Mouse (Mus musculus) embryonic fibroblast, embryonic 13.5 days (primary cell): ENCODE data around the gene Psmb2. TPM values are rescaled to one million over a fixed set of nuclear protein-coding genes. Genes with fewer than 3 reads are reported as not detected.

Source experiments
- H3K27ac ChIP-seq: 2 replicates; pipeline ENCODE4 v1.5.1; 2012; ENCODE audit warnings: low read length, control low read depth, inconsistent platforms; ENCODE audit not compliant: insufficient read depth
- H3K4me1 ChIP-seq: 2 replicates; pipeline ENCODE4 v1.6.1; 2011; ENCODE audit warnings: low read length; ENCODE audit not compliant: control insufficient read depth, insufficient read depth
- H3K4me3 ChIP-seq: 2 replicates; pipeline ENCODE4 v1.5.1; 2011; ENCODE audit warnings: mild to moderate bottlenecking, control low read depth, low read length; ENCODE audit not compliant: insufficient read depth
- CTCF ChIP-seq: IDR thresholded peaks from 2 replicates; pipeline ENCODE4 v1.5.1; 2011; ENCODE audit warnings: mild to moderate bottlenecking, control low read depth, low read length, moderate library complexity, borderline replicate concordance; ENCODE audit not compliant: insufficient read depth
- POLR2A ChIP-seq: IDR thresholded peaks from 2 replicates; pipeline ENCODE4 v1.6.1; 2011; ENCODE audit warnings: low read depth, mild to moderate bottlenecking, control low read depth, low read length, moderate library complexity
- polyA plus RNA-seq: library from polyadenylated mRNA; stranded (reverse); fragments of >200 nt; gene quantifications from 2 replicates; pipeline ENCODE4 v1.2.4, GENCODE M21; 2011; ENCODE audit warnings: low read depth; ENCODE audit not compliant: missing spikeins, insufficient read length

Psmb2 gene
- polyA plus RNA-seq, 1 experiment = 303 TPM

DNA sequence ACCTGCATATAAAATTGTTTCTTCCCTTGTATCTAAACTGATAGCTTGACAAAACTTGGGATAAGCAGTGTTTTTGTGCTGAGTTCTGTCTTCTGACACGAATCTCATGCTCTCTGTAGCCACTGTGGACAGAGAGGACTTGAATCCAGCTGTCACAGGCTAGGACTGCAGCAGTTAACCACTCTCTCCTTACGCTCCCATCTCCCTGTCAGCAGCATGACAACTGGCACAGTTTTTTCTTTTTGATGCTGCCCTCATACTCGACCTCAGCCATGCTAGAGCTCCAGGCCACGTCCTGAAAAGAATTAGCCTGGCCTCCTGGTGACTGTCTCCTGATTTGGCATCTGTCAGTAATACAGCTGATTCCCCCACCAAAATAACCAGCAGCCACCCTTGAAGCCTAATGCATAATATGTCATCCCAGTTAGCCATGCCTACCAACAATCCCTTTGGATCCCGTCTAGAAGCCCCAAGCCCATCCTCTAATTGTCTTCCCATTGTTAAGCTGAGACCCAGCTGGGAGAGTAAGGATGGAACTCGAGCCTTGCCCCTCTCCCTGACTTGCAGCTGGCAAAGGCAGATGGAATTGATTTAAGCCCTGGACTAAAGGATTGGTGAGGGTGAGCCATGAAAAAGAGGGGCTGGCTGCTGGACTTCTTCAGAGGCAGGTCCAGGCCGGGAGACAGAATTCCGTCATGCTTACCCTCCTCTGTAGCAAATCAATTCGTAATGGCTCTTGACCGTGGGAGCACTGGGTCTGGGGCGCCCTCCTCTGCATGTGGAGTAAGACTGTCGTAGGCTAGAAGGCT is 29.4 kb downstream of the Psmb2 start:
- no peak for TF ChIP-seq CTCF
- TF ChIP-seq POLR2A = no peak
- Histone ChIP-seq H3K4me1 (no peaks in the 10 kb centered on the region), H3K27ac (no peak overlapping the region), H3K4me3 (no peak overlapping the region)

DNA sequence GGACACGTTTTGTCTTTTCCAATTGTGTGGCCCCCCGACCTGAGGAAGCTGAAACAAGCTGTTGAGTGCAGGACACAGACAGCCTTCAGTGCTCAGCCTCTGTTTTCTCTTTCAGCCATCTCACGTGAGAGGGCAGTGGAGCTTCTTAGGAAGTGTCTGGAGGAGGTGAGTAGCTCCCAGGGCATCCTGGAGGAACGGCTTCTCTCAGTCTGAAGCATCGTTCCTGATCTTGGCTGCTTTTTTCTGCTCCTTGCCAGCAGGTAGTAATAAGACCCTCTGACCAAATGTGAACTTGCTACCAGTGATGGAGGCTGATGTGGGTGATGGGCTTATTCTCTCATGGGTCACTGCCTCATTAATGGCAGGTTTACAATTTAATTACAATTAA is 30.0 kb downstream of the Psmb2 start:
- TF ChIP-seq CTCF = no peak
- no peak for TF ChIP-seq POLR2A
- Histone ChIP-seq H3K4me1 (no peaks in the 10 kb centered on the region), H3K27ac (no peak overlapping the region), H3K4me3 (no peak overlapping the region)

DNA sequence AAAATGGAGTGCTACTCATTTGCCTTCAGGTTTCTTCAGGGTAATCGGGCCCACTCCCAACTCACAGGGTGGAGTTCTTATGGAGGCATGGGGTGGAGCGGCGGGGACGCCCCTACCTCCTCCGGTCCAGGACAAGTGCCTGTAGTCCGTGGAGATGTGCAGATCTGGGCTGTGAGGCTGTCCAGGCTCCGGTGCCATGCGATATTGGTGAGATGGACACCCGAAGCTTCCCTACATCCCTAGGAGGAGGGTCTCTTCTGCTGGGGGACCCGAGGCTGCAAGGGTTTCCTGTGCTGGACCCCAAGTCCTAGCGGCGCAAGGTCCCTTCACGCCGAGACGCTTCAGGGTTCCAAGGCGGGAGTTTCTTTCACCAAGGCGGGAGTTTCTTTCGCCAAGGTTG is 54.7 kb downstream of the Psmb2 start:
- Histone ChIP-seq H3K4me1 (0 out of 2 replicates have a peak, but pooled peaks cover 2% of the 10 kb centered on the region), H3K27ac (no peak overlapping the region), H3K4me3 (no peak overlapping the region)
- no peak for TF ChIP-seq POLR2A
- TF ChIP-seq CTCF = no peak

DNA sequence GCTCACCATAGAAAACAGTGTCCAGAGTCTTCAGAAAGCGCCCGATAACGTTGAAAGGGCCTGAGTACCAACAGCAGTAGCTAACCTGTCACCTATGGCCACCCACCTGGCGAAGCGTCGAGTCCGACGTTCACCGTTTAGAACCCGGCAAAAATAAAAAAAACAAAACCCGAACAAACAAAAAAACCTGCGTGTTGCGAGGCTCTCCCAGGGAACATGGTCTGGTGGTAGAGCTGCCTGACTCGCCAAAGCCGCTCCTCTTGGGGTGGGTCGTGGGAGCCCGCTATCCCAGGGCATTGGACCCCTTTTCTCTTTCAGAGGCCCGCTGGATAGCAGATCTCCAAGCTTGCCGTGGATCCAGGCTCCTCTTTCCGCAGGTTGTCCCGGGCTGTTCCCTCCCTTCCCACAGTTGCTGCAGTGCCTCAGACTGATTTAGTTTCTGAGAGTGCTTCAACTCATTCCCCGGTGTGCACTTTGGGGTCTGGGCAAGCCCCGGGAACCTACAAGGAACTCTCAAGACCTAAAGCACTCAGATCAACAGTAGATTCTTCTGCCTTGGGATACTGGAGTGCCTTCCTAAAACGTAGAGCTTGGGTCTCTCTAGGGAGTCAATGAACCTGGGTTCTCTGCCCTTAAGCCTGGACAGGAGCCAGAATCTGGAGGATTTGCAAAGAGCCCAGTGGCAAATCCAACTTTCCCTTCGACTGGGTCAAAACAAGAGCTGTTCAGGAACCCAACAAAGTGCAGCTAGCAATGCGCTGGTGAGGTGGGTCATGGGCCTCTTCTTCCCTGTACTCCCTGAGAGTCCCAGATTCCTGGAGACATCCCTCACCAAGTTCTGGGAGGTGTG is 55.3 kb downstream of the Psmb2 start:
- H3K4me1 ChIP-seq = 0 out of 2 replicates have a peak, but pooled peaks cover 2% of the 10 kb centered on the region
- no peak overlapping the region for H3K4me3 ChIP-seq
- TF ChIP-seq POLR2A (no peak), CTCF (no peak)

DNA sequence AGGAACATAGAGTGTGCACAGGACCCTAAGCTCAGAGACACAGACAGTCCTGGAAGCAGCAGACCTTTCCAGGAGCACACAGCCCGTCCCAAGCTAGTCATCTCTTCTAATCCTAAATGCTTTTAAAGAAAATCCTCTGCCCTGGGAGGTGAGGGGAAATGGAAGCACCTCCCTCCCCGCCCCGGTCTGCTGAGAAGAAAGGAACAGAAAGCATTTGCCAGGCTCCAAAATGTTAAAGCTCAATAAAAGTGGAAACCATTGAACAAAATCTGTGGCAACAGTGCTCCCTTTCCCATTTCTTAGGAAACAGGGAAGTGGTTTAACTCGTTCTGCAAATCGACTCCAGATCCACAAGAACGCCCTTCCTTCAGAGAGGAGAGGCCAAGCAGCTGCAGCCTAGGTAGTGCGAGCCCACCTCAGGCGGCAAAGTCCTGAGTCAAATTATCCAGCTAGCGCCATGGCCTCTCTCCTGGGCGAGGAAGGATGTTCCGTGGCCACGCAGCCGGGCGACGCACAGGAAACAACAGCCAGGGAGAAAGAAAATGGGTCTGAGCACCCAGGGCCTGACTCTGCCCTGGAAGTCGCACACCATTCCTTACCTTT is 56.7 kb downstream of the Psmb2 start:
- Histone ChIP-seq H3K4me1 (0 out of 2 replicates have a peak, but pooled peaks cover 2% of the 10 kb centered on the region), H3K4me3 (no peak overlapping the region), H3K27ac (no peak overlapping the region)
- TF ChIP-seq POLR2A = no peak
- TF ChIP-seq CTCF = no peak

More for the DNA sequence above, 55.3 kb downstream of the Psmb2 start:
- no peak overlapping the region for H3K27ac ChIP-seq

DNA sequence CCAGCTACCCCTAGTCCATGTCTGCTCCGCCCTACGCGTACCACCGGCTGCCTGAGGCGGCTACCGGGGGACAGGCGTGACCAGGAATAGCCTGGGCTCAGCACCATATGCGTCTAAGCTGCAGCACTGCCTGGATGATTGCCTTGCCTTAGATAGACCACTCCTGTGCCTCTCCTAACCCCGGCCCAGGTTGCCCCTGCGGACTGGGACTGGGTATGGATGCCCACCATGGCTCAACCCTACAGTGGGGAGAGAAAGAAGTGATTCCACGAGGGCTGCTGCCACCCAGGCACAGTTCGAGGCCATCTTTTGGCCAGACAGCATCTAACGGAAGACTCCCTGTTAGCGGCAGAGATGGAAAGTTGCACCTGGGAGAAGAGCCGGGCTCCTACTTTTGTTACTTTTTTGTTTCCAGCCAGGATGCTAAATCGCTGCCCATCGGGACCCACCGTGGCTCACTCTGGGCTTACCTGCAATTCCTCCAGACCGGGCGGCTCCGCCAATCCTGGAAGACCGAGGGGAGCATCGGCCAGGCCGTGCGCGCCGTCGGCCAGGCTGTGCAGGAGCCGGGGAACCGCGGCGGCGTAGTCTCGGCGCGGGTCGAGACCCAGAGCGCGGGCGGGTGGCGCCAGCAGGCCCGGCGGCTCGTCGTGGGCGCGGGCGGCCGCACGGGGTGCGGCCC is 57.4 kb downstream of the Psmb2 start:
- TF ChIP-seq CTCF (no peak), POLR2A (no peak)
- Histone ChIP-seq H3K4me1 (0 out of 2 replicates have a peak, but pooled peaks cover 2% of the 10 kb centered on the region), H3K27ac (no peak overlapping the region), H3K4me3 (no peak overlapping the region)

DNA sequence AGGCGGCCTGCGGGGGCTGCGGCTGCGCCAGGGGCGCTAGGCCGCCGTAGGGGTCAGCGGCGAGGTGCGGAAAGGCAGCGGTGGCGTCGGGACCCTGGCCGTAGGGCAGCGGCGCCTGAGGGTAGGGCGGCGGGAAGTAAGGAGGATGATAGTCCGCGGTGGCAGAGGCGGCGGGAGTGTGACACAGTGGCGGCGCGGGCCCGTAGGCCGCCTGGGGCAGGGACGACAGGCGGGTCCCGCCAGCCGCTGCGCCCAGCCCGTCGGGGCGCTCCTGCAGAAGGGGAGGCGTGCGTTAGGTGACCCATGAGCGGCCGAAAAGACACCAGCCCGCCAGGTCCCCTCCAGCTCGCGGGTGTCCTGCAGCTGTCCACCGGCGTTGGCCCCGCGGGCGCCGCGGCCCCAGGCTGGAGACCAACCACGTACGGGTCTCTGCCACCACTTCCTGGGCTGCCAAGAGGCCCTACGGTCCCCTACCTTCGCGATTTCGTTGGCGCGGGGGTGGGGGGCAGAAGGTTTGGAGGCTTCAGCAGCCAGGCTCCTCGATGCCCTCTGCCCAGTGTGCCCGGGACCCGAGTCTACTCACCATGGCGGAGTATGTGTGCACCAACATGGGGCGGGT is 58.1 kb downstream of the Psmb2 start:
- TF ChIP-seq POLR2A (no peak), CTCF (no peak)
- H3K4me1 ChIP-seq = 0 out of 2 replicates have a peak, but pooled peaks cover 2% of the 10 kb centered on the region
- H3K4me3 ChIP-seq = no peak overlapping the region
- no peak overlapping the region for H3K27ac ChIP-seq

DNA sequence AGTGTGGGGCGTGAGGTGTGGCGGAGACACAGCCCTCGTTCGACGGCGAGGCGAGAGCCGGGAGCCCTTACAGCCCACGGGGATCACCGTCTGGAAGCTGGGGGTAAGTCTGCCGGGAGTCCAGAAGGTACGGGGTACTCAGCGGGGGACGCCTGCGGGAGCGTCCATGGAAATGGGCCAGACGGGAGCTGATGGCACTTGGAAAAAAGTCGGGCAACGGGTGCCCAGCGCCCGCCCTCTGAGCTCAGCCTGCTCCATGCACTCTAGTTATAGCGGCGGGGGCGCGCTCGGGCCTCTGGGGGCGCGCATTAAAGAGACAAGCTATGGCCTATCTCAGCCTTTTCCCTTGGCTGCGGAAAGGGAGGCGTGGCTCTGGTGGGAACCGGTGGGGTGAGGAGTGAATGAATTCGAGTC is 58.6 kb downstream of the Psmb2 start, which contains the start of gene Tfap2e:
Gene Tfap2e (minus strand): TSS at position 240 of the 414 bp plus-strand sequence.
- TF ChIP-seq POLR2A = no peak
- TF ChIP-seq CTCF = no peak
- Histone ChIP-seq H3K4me1 (0 out of 2 replicates have a peak, but pooled peaks cover 2% of the 10 kb centered on the region), H3K27ac (no peak within 1 kb of the TSS), H3K4me3 (no peak within 1 kb of the TSS)
